Mouse (Mus musculus): Measurements from ENCODE around the gene Slc6a12. TPM values are rescaled to one million over a fixed set of nuclear protein-coding genes. Genes with fewer than 3 reads are reported as not detected.

Gene Slc6a12
- polyA plus RNA-seq, 1 experiment from 2014 or later = 1.3 TPM

DNA sequence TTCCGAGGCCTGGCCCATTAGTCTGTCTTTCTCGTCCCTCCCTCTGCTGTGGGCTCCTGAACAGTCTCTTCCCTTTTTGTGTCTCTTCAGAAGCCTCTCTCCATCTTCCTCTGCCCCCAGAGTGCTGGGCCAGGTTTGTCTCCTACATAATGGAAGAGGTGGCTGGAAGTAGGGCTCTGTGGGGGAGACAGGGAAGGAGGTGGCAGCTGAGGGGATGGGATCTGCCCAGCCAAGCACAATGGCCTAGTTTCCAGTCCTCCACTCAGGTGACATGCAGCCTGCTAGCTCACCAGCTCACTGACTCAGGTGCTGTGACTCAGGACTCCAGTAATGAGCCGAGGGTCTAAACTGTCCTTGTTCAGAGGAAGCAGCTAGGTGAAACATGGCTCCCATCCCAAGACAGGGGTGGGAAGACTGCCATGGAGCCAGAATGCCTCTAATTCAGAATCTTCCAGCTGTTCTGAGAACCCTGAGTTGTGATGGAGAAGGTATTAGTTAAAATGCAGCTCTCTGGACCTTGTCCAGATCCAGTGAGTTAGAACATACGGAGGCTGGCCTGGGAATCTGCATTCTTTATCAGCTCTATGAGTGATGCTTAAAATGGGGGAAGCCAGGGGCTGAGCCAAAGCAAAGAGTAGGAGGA is 49.9 kb downstream of the Slc6a12 start:
- no peak overlapping the region for H3K4me3 ChIP-seq (replicated peaks)
- no peak overlapping the region for H3K4me2 ChIP-seq (replicated peaks)
- H3K4me1 ChIP-seq (replicated peaks) = no peaks in the 10 kb centered on the region
- H3K9ac ChIP-seq (replicated peaks) = no peak overlapping the region
- H3K9me3 ChIP-seq = no peaks in the 10 kb centered on the region
- ATAC-seq = no peak
- H3K27me3 ChIP-seq = no peaks in the 10 kb centered on the region; the same call in 1 of the 2 replicates
- no peak overlapping the region for H3K27ac ChIP-seq
- WGBS = 87% methylated on average over 4 of the region's 4 CpGs
- H3K36me3 ChIP-seq = no peaks in the 10 kb centered on the region

DNA sequence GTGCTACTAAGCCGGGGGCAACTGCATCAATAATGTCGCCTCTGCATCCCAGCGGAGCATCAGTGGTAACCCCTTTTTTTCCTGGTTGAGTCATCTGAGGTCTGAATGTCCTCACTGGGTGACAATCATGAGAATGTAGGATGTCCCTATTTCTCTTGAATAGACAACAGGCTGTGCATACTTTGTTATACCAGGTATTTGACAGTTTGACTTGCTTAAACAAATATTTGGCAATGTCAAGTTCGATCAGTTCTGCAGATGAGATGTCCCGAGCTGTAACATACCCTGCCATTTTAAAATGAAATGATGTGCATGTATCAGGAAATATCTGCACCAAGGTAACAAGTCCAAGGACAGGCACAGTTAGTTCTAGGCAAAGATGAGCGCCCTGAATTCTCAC is 58.3 kb downstream of the Slc6a12 start:
- H3K27ac ChIP-seq = no peak overlapping the region
- no peaks in the 10 kb centered on the region for H3K9me3 ChIP-seq
- H3K27me3 ChIP-seq = no peaks in the 10 kb centered on the region
- no peak overlapping the region for H3K9ac ChIP-seq (replicated peaks)
- no peak overlapping the region for H3K4me3 ChIP-seq (replicated peaks)
- no peak overlapping the region for H3K4me2 ChIP-seq (replicated peaks)
- ATAC-seq = no peak
- 93% methylated on average over 6 of the region's 6 CpGs for WGBS
- no peaks in the 10 kb centered on the region for H3K36me3 ChIP-seq
- peaks cover 14% of the 10 kb centered on the region; the same call in 1 of the 2 replicates for H3K4me1 ChIP-seq (replicated peaks)

DNA sequence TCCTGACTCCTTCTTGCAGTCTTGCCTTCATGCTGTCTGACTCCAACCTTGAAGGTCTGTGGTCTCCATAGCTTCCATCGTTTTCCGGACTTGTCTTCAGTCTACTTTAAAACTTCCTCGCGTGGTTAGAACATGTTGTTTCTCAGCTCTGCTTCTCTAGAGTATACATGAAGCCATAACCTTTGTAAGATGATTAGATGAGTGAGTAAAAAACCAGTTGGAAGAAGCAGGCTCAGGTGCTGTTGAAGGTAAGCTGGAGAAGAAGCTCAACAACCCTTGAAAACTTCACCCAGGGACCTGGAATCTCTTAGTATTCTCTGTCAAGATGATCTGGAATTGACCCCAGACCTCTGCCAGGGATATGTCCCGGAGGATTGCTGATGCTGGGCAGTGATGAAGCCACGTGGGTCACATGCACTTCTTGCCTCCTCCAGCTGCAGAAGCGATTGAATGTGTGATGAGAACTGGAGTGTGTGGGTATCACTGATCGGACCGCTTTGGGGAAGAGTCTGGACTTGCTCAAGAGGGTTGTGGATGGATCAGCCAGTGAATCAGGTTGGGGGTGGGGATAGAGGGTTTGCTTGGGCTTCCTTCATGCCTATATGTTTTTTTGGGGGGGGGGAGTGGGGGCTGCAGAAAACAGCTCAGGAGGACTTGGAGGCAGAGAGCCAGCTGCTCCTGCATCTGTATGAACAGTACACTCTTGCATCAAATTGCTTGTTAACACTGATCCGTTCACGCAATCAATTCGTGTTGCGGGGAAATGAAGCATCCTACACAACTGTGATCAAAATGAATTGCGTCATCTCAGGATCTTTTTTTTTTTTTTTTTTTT is 59.2 kb downstream of the Slc6a12 start:
- Histone ChIP-seq H3K9me3 (no peaks in the 10 kb centered on the region), H3K4me3 (replicated peaks) (no peak overlapping the region), H3K36me3 (no peaks in the 10 kb centered on the region), H3K27me3 (no peaks in the 10 kb centered on the region), H3K4me1 (replicated peaks) (peaks cover 14% of the 10 kb centered on the region; the same call in 1 of the 2 replicates), H3K9ac (replicated peaks) (no peak overlapping the region), H3K27ac (peak overlapping the region; percentile 72), H3K4me2 (replicated peaks) (no peak overlapping the region)
- peak; percentile 74 for ATAC-seq
- WGBS = 79% methylated on average over 14 of the region's 14 CpGs

DNA sequence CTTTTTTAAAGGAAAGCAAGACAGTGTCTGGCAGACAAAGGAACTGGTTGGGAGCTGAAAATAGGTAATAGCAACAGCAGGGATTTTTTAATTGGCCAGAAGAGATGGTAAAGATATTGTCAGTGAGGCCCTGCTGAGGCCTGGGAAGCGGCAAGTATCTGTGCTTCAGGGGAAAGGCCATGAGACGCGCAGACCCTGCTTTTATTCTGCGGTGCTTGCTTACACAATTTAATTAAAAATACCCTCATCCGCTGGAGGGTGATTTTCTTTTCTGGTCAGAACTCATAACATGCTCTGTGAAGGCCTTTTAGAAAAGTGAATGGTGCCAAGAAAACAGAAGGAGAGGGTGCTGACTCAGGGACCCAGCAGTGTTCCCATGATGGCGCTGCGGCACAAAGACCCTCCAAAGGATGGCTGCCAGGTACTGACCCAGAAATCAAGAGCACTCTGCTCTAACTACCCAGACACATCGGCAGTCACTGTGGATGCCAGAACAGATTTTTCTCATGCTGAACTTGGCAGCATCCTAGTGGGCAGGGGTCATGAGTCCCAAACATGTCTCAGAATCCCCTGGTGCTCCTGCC is 59.9 kb downstream of the Slc6a12 start:
- Histone ChIP-seq H3K9me3 (no peaks in the 10 kb centered on the region), H3K4me3 (replicated peaks) (no peak overlapping the region), H3K27ac (peak overlapping the region; percentile 72), H3K36me3 (no peaks in the 10 kb centered on the region), H3K9ac (replicated peaks) (peak overlapping the region; percentile 12; the same call in 1 of the 2 replicates), H3K4me1 (replicated peaks) (peaks cover 18% of the 10 kb centered on the region), H3K4me2 (replicated peaks) (no peak overlapping the region), H3K27me3 (no peaks in the 10 kb centered on the region)
- ATAC-seq = peak; percentile 54
- 57% methylated on average over 8 of the region's 8 CpGs for WGBS

DNA sequence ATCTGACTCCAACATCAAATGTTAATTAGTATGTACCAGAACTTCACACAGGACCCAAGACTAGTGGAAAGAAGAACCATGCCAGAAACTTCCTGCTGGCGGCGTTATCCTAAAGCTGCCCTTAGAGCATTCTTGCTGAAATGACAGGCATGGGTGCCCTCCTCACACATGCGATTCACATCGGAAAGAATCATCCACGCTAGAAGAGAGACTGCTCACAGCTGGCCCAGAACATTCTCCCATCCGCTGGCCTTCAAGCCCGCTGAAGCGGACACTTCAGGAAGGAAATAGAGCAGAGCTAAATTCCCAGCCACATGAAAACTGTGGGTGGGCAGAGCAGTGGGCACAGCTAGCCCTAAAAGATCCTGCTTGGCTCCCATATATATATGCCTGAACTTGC is 62.4 kb downstream of the Slc6a12 start:
- no peak for ATAC-seq
- H3K4me1 ChIP-seq (replicated peaks) = peaks cover 20% of the 10 kb centered on the region
- 91% methylated on average over 8 of the region's 8 CpGs for WGBS

DNA sequence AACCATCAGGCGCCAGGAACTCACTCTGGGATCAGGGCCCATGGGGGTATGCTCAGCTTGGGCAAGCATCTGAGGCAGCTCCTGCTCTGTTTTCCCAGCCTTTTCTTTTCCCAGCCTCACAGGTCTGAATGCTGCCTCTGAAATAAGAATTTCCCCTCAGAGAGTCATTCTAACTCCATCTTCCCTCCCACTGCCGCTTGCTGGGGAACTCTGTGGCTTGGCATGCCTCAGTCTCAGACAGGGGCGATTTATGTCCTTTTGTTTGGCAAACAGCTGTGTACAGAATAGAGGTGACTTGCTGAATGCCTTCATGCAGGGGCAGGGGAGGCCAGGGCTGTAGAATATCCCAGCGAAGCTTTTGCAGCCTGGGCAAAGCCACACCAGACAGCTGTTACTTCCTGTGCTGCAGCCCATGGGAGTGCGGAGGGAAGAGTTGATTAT is 64.7 kb downstream of the Slc6a12 start:
- H3K36me3 ChIP-seq = no peaks in the 10 kb centered on the region
- no peaks in the 10 kb centered on the region for H3K9me3 ChIP-seq
- H3K27me3 ChIP-seq = peaks cover 20% of the 10 kb centered on the region
- peaks cover 22% of the 10 kb centered on the region for H3K4me1 ChIP-seq (replicated peaks)
- no peak overlapping the region for H3K4me3 ChIP-seq (replicated peaks)
- no peak overlapping the region for H3K4me2 ChIP-seq (replicated peaks)
- no peak for ATAC-seq
- 30% methylated on average over 5 of the region's 5 CpGs for WGBS
- H3K9ac ChIP-seq (replicated peaks) = no peak overlapping the region; the same call in 1 of the 2 replicates
- H3K27ac ChIP-seq = no peak overlapping the region

More for the DNA sequence above, 62.4 kb downstream of the Slc6a12 start:
- no peak overlapping the region for H3K27ac ChIP-seq
- H3K27me3 ChIP-seq = 0 out of 2 replicates have a peak, but pooled peaks cover 5% of the 10 kb centered on the region
- no peaks in the 10 kb centered on the region for H3K9me3 ChIP-seq
- no peak overlapping the region for H3K4me3 ChIP-seq (replicated peaks)
- no peak overlapping the region for H3K4me2 ChIP-seq (replicated peaks)
- H3K9ac ChIP-seq (replicated peaks) = no peak overlapping the region
- H3K36me3 ChIP-seq = no peaks in the 10 kb centered on the region

DNA sequence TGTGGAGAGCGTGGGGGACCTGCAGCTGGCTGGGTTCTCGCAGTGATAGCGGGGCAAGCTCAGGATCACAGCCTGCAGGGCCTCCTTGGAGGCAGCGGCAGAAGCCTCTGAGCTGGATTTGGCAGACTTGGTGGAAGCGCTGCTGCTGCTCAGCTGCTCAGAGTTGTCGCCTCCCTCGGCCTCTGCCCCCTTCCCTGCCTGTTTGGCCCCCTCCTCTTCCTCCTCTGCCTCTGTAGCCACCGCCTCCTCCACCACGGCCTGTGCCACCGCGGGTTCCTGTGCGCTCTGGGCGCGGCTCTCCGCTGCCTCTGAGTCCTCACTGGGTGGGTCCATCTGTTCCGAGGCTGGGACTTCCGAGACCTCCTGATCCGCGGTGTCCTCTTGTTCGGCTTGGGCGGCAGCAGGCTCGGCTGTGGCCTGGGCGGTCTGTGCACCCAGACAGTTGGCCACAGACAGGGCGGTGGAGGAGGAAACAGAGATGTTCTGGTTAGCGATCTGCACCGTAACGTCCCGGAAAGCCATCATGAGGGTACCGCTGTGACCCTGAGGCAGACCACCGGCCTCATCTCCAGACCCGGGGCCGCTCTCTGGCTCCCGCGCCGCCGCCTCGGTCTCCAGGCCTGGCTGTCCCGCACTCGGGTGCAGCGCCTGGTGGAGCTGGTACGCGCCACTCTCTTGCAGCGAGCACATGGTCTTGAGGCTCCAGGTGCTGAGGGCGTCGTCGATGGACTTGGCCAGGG is 69.9 kb downstream of the Slc6a12 start:
- H3K4me1 ChIP-seq (replicated peaks) = peaks cover 15% of the 10 kb centered on the region
- no peak overlapping the region for H3K9ac ChIP-seq (replicated peaks)
- peak overlapping the region; percentile 47 for H3K4me2 ChIP-seq (replicated peaks)
- H3K9me3 ChIP-seq = no peaks in the 10 kb centered on the region
- ATAC-seq = 0 out of 2 replicates have a peak, but pooled peaks have one; percentile 31
- no peaks in the 10 kb centered on the region for H3K36me3 ChIP-seq
- peak overlapping the region; percentile 21 for H3K4me3 ChIP-seq (replicated peaks)
- H3K27me3 ChIP-seq = peaks cover 48% of the 10 kb centered on the region
- 1% methylated on average over 45 of the region's 46 CpGs for WGBS
- H3K27ac ChIP-seq = no peak overlapping the region

Small RNA genes lying within 50 kb of the gene (microRNA-seq; reads per million reads assigned to microRNA genes)
- not detected for gene Gm24855

Other genes starting within 250 kb of the Slc6a12 start
- 29.7 and 35.7 TPM in 2 replicates for gene Mical3, start 212.1 kb upstream of the Slc6a12 start, polyA plus RNA-seq (2015; fragmentation: Nextera tagmentation; extraction: Ambion mirVana)
- 13.0 and 14.5 TPM in 2 replicates for gene Pex26, start 159.4 kb upstream of the Slc6a12 start, polyA plus RNA-seq (2015; fragmentation: Nextera tagmentation; extraction: Ambion mirVana)
- 0.15 and 0.19 TPM in 2 replicates for gene Tuba8, start 132.4 kb upstream of the Slc6a12 start, polyA plus RNA-seq (2015; fragmentation: Nextera tagmentation; extraction: Ambion mirVana)
- gene Usp18, start 97.2 kb upstream of the Slc6a12 start, polyA plus RNA-seq (2015; fragmentation: Nextera tagmentation; extraction: Ambion mirVana) = 0.89 and 0.98 TPM in 2 replicates
- 19.7 and 23.8 TPM in 2 replicates for gene Slc6a13, start 42.8 kb upstream of the Slc6a12 start, polyA plus RNA-seq (2015; fragmentation: Nextera tagmentation; extraction: Ambion mirVana)
- gene Iqsec3, start 130.6 kb downstream of the Slc6a12 start, polyA plus RNA-seq (2015; fragmentation: Nextera tagmentation; extraction: Ambion mirVana) = 6.7 and 7.0 TPM in 2 replicates

Data from midbrain, embryonic 13.5 days (tissue).